Mouse (Mus musculus): ENCODE data around the gene Ptprd.

DNA sequence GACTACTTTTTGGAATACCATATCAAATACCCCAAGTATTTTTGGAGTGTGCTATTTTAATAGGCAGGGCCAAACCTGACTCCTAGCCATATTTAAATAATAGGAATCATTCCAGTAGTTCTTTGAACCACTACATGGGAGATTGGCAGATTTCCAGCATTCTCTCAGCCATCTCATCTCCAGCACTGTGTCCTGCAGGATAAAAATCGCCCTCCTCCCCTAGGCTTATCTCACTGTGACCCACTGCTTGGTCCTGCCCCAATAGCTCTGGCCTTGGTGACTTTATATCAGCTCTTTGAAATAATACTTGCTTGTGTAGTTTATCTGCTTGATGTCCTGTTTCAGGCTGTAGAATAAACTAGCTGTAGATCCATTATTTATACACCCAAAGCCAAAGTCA, 1850.2 kb downstream of the Ptprd start:
- TF ChIP-seq CTCF (IDR thresholded peaks at IDR 0.05; ENCODE audit: borderline replicate concordance, insufficient read depth, low read depth, low read length) (no peak), POLR2A (IDR thresholded peaks at IDR 0.05; ENCODE audit: borderline replicate concordance, insufficient read depth, low read length) (no peak)
